Mouse (Mus musculus): ENCODE measurements around the gene Fam102a.
A peak's percentile ranks its signal among the peaks of the same experiment; 100 is the strongest.

The Fam102a gene

DNA sequence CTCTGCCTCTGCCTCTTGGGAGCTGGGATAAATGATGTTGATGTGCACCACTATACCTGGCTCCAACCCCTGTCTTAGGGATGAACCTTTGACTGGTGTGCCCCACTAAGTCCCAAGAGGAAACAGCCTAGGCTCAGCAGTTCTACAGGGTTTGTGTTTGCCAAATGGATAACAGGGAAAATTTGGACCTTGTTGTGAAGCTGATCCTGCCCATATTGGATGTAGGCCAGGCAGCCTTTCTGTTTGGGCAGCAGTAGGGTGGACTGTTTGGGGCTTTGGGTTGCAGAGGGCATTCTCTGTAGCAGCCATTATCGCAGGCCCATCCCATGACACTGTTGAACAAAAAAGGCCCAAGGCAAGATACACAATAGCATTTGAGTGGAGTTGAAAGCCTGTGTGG is 11.8 kb downstream of the Fam102a start:
- DNase-seq (ENCODE audit: low spot score): no peak

DNA sequence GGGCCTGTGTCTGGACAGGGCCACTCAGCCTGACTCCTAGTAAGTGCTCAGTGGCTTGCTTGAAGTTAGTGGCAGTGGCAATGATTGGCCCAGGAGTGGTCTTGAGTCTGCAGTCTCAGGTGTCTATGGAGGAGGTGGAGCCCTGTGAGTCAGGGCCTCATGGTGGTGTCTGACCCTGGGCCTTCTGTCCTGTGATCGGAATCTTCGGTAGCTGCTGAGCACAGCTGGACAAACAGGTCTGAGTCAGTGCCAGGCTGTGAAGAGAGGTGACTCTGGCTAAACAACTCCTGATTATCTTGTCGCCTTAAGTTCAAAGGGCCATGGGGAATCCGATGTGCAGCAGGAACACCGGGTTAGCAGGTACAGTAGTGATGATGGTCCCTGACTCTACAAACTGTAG is 12.2 kb downstream of the Fam102a start:
- no peak for DNase-seq (ENCODE audit: low spot score)

- peak; percentile 37 for DNase-seq (ENCODE audit: low spot score)
Measured at GRCm38 (mm10) chr2:32547964-32548739, 13.0 kb downstream of the Fam102a start.

DNA sequence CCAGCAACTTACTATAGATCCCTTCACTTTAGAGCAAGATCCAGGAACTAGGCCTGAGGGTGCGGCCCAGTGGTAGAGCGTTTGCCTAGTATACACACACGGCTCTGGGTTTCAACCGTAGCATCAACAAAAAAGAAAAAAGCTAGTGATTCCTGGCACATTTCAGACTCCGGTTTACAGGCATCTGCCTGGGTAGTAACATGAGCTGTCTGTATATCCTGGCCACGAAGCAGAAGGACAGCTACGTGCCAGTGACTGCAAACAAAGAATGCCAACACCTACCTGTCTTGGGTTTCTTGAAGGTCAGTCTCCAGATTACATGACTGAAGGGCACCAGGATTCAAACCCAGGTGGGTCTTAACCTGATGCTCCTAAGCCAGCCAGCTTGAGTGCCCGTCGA is 14.0 kb downstream of the Fam102a start:
- no peak for DNase-seq (ENCODE audit: low spot score)

DNA sequence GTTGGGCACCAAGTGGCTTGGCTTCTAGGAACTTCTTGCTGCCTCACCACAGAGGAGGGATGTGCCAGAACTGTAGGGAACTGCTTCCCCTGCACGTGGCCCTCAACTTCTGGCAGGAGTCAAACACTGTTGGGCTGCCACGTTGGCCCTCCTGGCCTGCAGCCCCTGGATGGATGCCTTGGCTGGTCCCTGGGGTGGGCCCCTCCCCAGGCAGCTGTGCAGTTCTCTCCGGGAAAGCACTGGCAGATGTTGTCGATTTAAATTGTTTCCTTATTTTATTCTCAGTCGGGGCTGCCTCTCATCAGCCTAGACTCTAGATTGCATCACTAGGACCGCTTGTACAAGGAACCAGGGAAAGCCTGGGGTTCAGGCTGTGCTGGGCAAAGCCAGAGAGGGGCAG is 14.6 kb downstream of the Fam102a start:
- peak; percentile 46 for DNase-seq (ENCODE audit: low spot score)

DNA sequence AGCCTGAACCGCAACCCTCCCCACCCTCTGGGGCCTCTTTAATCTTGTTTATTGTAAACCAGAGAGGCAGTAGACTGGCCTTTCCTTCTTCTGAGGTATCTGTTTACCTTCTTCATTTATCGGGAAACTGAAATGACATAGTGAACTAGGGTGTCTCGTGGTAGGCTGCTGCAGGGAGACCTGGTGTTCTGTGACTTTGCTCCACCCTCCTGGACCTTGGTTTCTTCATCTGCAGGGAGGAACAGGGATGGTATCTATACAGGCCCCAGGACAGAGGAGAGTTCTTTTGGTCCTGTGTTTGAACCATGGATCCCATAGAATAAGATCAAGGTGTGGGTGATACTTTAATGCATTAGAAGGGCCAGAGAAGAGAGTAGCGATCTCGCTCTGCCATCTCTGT is 16.1 kb downstream of the Fam102a start:
- DNase-seq (ENCODE audit: low spot score): no peak

DNA sequence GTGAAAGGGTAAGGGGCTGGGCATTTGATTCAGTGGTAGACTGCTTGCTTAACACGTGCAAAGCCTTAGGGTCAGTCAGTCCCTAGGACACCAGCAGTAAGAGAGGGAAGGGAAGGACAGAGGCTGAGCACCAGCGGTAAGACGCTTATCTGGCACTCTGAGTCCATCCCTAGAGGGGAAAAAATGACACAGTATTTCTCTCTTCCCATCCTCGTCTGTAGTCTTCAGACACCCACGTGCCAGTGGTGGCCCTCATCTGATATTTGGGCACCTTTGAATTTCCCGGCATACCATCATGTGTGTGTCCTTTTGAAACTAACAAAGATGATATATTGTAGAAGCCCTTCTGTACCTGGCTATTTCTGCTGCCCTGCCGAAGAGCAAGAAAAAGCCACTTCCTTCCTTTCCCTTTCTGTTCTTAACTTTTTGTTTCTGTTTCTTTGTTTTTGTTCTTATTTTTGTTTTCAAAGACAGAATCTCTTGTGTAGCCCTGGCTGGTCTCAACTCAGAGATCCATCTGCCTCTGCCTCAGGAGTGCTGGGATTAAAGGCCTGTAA is 18.5 kb downstream of the Fam102a start:
- DNase-seq (ENCODE audit: low spot score): no peak

DNA sequence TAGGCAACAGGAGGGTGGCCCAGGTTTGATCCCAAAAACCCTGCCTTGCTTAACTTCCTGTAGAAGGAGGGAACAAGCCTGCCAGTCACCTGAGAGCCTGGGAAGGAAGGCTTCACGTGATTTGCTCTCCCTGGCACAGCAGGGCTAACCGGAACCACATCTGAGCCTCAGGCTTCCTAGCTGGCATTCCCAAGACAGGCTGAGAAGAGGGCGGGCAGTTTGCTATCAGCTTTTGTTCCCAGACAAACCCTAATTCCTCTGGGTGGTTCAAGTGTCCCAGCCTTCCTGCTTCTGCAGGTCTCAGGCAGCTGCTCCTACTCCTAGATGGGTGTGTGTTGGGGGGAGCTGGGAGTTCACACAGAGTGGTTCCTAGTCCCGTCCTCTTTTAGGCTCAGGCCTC is 20.4 kb downstream of the Fam102a start:
- DNase-seq (ENCODE audit: low spot score): no peak

DNA sequence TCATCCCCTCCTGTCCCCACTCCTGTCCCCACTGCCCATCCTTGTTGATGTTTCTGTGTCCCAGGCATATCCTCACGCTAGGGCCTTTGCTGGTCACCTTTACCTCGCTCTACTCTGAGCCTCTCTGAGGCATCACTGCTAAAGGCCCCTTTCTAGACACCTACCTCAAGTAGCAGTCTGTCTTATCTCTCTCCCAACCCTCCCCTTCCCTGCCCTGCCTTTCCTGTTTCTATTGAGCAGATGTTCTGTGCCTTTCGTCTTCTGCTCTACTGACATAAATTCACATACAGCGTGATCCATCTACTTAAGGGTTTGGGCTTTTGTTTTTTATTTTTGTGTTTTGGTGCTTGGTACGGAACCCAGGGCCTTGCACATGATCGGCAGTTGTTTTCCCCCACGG is 20.9 kb downstream of the Fam102a start:
- no peak for DNase-seq (ENCODE audit: low spot score)

DNA sequence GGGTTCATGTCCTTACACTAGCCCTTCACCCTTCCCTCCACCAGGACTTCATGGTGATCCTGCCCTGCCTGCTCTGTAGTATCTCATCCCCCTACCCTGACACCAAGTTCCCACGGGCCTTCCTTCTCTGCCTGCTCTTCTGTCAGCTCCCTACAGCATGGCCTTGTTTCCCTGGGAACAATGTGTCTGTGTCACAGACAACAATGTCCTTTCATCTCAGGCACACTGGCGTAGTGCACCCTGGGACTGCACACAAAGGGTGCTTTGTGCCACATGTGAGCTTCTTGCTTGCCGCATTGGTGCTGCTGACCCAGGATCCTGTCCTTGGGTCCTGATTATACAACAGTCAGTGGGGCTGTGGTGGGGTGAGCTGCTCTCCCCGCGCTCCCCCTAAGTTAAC is 24.4 kb downstream of the Fam102a start:
- no peak for DNase-seq (ENCODE audit: low spot score)

DNA sequence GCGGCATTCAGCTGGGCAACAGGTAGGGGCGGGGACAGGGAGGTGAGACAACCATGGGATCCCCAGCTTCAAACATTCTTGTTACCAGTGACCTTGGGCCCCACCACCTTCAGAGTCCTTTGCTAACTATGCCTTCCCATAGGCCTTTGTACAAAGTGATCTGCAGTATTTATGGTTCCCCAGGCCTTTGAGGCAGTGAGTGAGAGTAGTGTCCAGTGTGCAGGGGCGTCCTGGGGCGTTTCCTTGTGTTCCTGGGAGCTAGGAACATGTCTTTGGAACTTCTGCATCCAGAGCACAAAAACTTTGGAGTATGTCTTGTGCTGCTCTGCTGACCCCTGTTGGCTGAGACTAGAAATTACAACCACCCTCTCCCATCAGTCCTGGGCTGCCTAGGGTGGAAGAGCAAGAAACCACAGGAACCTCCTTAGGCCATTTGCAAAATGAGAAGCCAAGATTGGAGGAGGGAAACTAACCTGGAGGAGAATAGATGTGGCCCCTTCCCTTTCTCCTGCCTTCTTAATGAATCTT is 31.5 kb downstream of the Fam102a start:
- peak; percentile 60 for DNase-seq (ENCODE audit: low spot score)

DNA sequence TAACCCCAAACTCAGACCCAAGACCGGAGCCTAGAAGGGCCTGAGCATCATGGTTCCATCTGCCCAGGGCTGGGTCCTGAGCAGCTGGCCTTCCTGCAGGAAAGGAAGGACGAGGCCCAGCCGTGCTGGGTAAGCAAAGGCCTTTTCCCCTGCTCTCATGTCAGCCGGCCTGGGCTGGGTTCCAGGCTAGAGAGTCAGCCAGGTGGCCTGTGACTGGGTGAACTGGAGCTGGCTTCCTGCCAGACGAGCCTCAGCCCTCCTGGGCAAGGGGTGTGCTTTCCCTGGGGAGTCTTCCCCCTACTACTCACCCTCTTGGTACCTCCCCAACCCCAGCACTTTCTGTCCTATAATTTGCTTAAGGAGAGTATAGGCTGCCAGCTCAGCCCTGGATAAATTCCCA is 33.0 kb downstream of the Fam102a start:
- DNase-seq (ENCODE audit: low spot score): no peak

- no peak for DNase-seq (ENCODE audit: low spot score)
Measured at GRCm38 (mm10) chr2:32568941-32569340, 33.8 kb downstream of the Fam102a start.

DNA sequence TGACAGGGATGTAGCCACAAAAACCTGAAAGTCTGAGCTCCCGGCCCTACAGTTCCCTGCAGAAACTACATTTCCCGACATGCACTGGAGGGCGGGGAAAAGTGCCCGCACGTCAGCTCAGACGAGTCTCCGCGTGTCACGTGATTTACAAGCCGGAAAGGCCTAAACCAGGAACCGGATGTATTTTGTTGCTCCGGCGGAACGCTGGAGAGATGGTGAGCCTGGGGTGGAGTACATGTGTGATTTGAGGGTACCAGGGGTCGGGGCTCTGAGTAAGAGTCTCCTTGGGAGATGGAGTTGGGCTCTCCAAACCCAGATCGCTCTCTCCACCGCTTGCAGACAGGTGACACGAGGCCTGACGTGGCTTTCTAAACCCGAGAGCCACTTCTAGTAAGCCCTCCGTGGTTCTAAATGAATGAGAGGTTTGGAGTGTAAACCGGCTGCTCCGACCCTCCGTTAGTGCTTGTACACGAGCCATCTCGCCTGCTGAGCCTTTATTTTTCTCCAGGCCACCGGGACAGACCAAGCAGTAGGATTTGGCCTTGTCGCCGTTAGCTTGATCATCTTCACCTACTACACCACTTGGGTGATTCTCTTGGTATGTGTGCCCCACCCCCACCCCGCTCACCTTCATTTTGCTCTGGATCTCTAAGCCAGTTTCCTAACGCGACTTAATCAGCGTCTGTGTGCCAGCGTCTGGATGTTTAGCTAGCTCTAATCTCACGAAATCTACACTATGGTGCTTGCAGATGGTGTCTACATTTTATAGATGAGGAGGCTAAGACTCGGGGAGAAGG is 35.8 kb downstream of the Fam102a start, which contains the start of gene Dpm2:
Gene Dpm2, plus strand, starts transcription at position 161 of the 797 bp plus-strand sequence.
- DNase-seq (ENCODE audit: low spot score): peak; percentile 78

- no peak for DNase-seq (ENCODE audit: low spot score)
Measured at GRCm38 (mm10) chr2:32572196-32572595, 37.1 kb downstream of the Fam102a start.

DNA sequence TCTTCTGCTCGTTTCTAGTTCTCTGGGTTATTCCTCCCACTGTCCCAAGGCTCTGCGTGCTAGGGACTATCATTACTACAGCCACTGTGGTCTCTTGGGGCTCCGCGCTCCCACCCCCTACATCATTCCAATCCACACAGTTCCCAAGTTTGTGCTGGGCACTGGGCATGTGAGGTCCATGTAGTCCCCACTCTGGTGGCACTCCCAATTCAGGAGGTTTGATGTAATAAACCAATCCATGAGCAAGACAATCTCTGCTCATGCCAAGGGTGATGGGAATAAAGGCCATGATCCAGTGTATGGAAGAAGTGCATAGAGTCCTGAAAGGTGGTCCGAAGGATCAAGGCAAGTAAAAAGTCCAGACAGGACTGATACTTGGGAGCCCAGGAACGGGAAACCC is 39.4 kb downstream of the Fam102a start, which contains the start of gene Pip5kl1:
Gene Pip5kl1, plus strand, starts transcription at position 301 of the 400 bp plus-strand sequence.
- no peak for DNase-seq (ENCODE audit: low spot score)

DNA sequence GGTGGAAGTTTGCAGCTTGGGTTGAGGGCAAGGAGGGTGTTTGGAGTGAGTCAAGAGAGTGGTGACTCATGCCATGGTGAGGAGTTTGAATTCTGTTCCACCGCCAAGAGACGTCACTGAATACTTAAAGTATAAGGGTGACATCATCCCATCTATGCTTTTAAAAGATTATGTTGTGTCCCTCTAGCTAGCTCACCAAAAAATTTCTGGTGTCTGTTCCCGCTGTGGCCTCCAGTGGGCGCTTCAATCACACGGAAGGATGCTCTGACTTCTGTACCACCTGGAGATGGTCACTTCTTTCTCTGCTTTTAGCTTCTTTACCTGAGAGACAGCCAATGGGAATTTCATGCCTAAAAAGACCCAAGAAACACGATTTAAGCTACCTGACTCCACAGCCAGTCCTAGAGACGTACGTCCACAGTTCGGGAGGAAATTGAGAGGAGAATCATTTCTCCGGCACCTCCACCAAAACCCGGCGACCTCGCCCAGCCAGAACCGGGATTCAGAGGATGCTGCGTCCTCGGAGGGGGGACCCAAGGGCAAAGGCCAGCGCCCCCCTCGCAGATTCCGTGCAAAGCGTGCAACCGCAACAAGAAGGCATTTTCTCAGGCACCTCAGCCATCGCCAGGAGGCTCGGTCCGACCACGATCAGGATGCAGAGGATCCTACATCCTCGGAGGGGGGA is 39.9 kb downstream of the Fam102a start:
- DNase-seq (ENCODE audit: low spot score): peak; percentile 36

GRCm38 (mm10) chr2:32575586-32576160 is 40.5 kb downstream of the Fam102a start, which contains the start of gene 9430097D07Rik:
TSS of gene 9430097D07Rik (minus strand) at chr2:32575684.
- no peak for DNase-seq (ENCODE audit: low spot score)

DNA sequence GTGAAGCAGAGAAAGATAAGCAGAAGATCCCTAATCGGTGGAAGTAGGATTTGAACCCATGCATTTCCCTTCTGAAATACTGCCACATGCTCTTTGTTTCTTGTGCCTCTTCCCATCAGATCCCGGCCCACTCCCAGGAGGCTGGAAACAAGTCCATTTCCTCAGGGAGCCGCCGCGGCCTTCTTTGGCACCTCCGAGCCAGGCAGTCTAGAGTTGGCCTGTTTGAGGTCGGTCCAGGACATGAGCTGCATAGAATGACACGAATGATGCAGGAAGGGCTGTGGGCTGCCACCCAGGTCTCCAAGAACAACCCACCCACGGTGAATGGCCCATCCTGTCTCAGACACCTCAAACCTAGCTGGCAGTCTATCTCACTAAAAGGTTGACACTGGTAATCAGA is 41.4 kb downstream of the Fam102a start:
- DNase-seq (ENCODE audit: low spot score): no peak

- no peak for DNase-seq (ENCODE audit: low spot score)
Measured at GRCm38 (mm10) chr2:32578146-32579046, 43.3 kb downstream of the Fam102a start.

Measured in urinary bladder, postnatal 25 days (tissue).